Mouse (Mus musculus) C2C12 (cell line): ENCODE measurements around the gene Oxsr1.

Source experiments
- CTCF ChIP-seq: IDR thresholded peaks from one replicate; pipeline ENCODE4 v1.5.1; 2011; ENCODE audit not compliant: control insufficient read depth, insufficient read depth, insufficient read length
- FOSL1 ChIP-seq: IDR thresholded peaks from one replicate; pipeline ENCODE4 v1.8.0; 2011; ENCODE audit warnings: mild to moderate bottlenecking, low read length; ENCODE audit not compliant: poor library complexity, insufficient read depth, severe bottlenecking
- MYOD1 ChIP-seq: IDR thresholded peaks from one replicate; pipeline ENCODE4 v1.6.1; 2011; ENCODE audit warnings: low read depth; ENCODE audit not compliant: control insufficient read depth, insufficient read length
- MYOG ChIP-seq: IDR thresholded peaks from one replicate; pipeline ENCODE4 v1.6.1; 2011; ENCODE audit not compliant: control insufficient read depth, insufficient read length; ENCODE audit errors: extremely low read depth
- USF1 ChIP-seq: IDR thresholded peaks from one replicate; pipeline ENCODE4 v1.6.1; 2011; ENCODE audit warnings: low read depth, mild to moderate bottlenecking, control low read depth, moderate library complexity

DNA sequence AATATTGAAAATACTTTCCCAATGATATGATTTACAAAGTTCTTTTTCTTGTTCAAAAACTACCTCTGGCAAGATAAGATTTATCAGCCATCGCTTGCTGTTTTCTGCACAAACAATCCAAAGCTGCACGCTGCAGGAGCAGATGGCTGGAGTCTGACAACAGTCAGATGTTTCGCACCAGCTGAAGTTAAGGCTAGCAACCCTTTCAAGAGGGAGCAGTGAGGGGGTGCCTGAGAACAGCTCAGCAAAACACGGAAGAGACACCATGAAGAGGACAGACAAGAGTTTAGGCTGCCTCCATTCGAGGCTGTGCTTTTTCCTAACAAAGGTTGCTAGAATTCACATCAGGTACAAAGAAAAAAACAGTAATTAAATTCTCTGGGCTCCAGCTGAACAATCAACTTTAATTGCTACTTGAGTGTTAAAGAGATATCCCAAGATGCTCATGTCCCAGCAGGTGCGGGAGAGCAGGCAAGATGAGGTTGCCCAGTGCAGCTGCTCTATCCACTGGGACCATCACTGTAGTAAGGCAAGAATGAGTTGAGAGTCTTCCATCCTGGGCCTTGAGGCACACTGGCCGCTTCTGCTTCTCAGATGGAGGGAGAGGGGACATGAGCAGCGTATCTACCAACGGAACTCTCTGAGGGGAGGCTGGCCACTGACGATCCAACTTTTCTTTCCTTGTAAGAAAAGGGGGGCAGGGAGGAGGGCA lies 81.8 kb downstream of the Oxsr1 start:
- TF ChIP-seq CTCF = no peak
- no peak for TF ChIP-seq USF1
- no peak for TF ChIP-seq MYOG
- no peak for TF ChIP-seq MYOD1
- TF ChIP-seq FOSL1 = no peak
